Mouse (Mus musculus): ENCODE measurements around the gene Prkaa1. TPM values are rescaled to one million over a fixed set of nuclear protein-coding genes. Genes with fewer than 3 reads are reported as not detected.
A peak's percentile ranks its signal among the peaks of the same experiment; 100 is the strongest.

Prkaa1 gene
- 22.9 and 25.9 TPM in 2 replicates for polyA plus RNA-seq (2015; fragmentation: Nextera tagmentation; extraction: Ambion mirVana)

GRCm38 (mm10) chr15:5143361-5144020 lies at the start of gene Prkaa1:
Prkaa1 (plus strand) TSS chr15:5143861.
- peak; percentile 96 for ATAC-seq
- Histone ChIP-seq H3K27me3 (replicated peaks) (no peaks in the 10 kb centered on the region), H3K4me2 (replicated peaks) (peak within 1 kb of the TSS; percentile 59), H3K36me3 (no peaks in the 10 kb centered on the region), H3K27ac (peak within 1 kb of the TSS; percentile 88), H3K4me3 (replicated peaks) (peak within 1 kb of the TSS; percentile 96), H3K4me1 (replicated peaks) (peaks cover 7% of the 10 kb centered on the region), H3K9ac (peak within 1 kb of the TSS; percentile 85), H3K9me3 (no peaks in the 10 kb centered on the region)
- under 1% methylated on average over 74 of the region's 80 CpGs for WGBS

- Histone ChIP-seq H3K9me3 (no peaks in the 10 kb centered on the region), H3K4me1 (replicated peaks) (no peaks in the 10 kb centered on the region), H3K4me3 (replicated peaks) (no peak overlapping the region), H3K9ac (no peak overlapping the region), H3K27me3 (replicated peaks) (no peaks in the 10 kb centered on the region), H3K36me3 (no peaks in the 10 kb centered on the region), H3K27ac (no peak overlapping the region), H3K4me2 (replicated peaks) (no peak overlapping the region)
- ATAC-seq, result no peak
- WGBS, result 66% methylated on average over 11 of the region's 11 CpGs
Measured at GRCm38 (mm10) chr15:5095534-5096301, 47.9 kb upstream of the Prkaa1 start.

- Histone ChIP-seq H3K4me1 (replicated peaks) (no peaks in the 10 kb centered on the region), H3K4me3 (replicated peaks) (no peak overlapping the region), H3K27me3 (replicated peaks) (no peaks in the 10 kb centered on the region), H3K9me3 (no peaks in the 10 kb centered on the region), H3K27ac (no peak overlapping the region), H3K36me3 (no peaks in the 10 kb centered on the region), H3K9ac (no peak overlapping the region), H3K4me2 (replicated peaks) (no peak overlapping the region)
- WGBS, result 89% methylated on average over 1 of the region's 1 CpGs
- no peak for ATAC-seq
Measured at GRCm38 (mm10) chr15:5097376-5097775, 46.3 kb upstream of the Prkaa1 start.

- WGBS, result 93% methylated on average over 4 of the region's 4 CpGs
- no peak for ATAC-seq
Measured at GRCm38 (mm10) chr15:5102312-5102711, 41.3 kb upstream of the Prkaa1 start.

GRCm38 (mm10) chr15:5105891-5106290 lies 37.8 kb upstream of the Prkaa1 start:
- 82% methylated on average over 6 of the region's 6 CpGs for WGBS
- Histone ChIP-seq H3K27ac (no peak overlapping the region), H3K27me3 (replicated peaks) (no peaks in the 10 kb centered on the region), H3K4me1 (replicated peaks) (no peaks in the 10 kb centered on the region), H3K9ac (no peak overlapping the region), H3K4me2 (replicated peaks) (no peak overlapping the region), H3K4me3 (replicated peaks) (no peak overlapping the region), H3K9me3 (no peaks in the 10 kb centered on the region), H3K36me3 (no peaks in the 10 kb centered on the region)
- ATAC-seq, result no peak

More at GRCm38 (mm10) chr15:5102312-5102711, 41.3 kb upstream of the Prkaa1 start:
- no peak overlapping the region for H3K4me2 ChIP-seq (replicated peaks)
- H3K4me1 ChIP-seq (replicated peaks), result no peaks in the 10 kb centered on the region
- H3K4me3 ChIP-seq (replicated peaks), result no peak overlapping the region
- H3K9me3 ChIP-seq, result no peaks in the 10 kb centered on the region
- no peak overlapping the region for H3K9ac ChIP-seq
- no peak overlapping the region for H3K27ac ChIP-seq
- H3K27me3 ChIP-seq (replicated peaks), result no peaks in the 10 kb centered on the region
- H3K36me3 ChIP-seq, result no peaks in the 10 kb centered on the region

GRCm38 (mm10) chr15:5106293-5106692 lies 37.4 kb upstream of the Prkaa1 start:
- no peak for ATAC-seq
- Histone ChIP-seq H3K4me3 (replicated peaks) (no peak overlapping the region), H3K27ac (no peak overlapping the region), H3K9ac (no peak overlapping the region), H3K4me2 (replicated peaks) (no peak overlapping the region), H3K9me3 (no peaks in the 10 kb centered on the region), H3K27me3 (replicated peaks) (no peaks in the 10 kb centered on the region), H3K4me1 (replicated peaks) (no peaks in the 10 kb centered on the region), H3K36me3 (no peaks in the 10 kb centered on the region)
- WGBS, result 58% methylated on average over 2 of the region's 2 CpGs

GRCm38 (mm10) chr15:5107686-5108654 lies 35.7 kb upstream of the Prkaa1 start, which contains the start of gene Card6:
Card6 (minus strand) TSS chr15:5108539.
- ATAC-seq, result no peak
- WGBS, result 43% methylated on average over 21 of the region's 21 CpGs
- Histone ChIP-seq H3K9ac (no peak within 1 kb of the TSS; the same call in 1 of the 2 replicates), H3K4me2 (replicated peaks) (peak within 1 kb of the TSS; percentile 44), H3K27me3 (replicated peaks) (no peaks in the 10 kb centered on the region), H3K4me3 (replicated peaks) (peak within 1 kb of the TSS; percentile 25), H3K36me3 (no peaks in the 10 kb centered on the region), H3K9me3 (no peaks in the 10 kb centered on the region), H3K27ac (0 out of 2 replicates have a peak within 1 kb of the TSS, but pooled peaks have one; percentile 7), H3K4me1 (replicated peaks) (no peaks in the 10 kb centered on the region)

- Histone ChIP-seq H3K4me3 (replicated peaks) (no peak overlapping the region), H3K36me3 (no peaks in the 10 kb centered on the region), H3K27ac (no peak overlapping the region), H3K9ac (no peak overlapping the region), H3K9me3 (no peaks in the 10 kb centered on the region), H3K4me2 (replicated peaks) (peak overlapping the region; percentile 44; the same call in 1 of the 2 replicates), H3K4me1 (replicated peaks) (no peaks in the 10 kb centered on the region), H3K27me3 (replicated peaks) (no peaks in the 10 kb centered on the region)
- no peak for ATAC-seq
- WGBS, result 79% methylated on average over 3 of the region's 3 CpGs
Measured at GRCm38 (mm10) chr15:5108655-5109040, 35.0 kb upstream of the Prkaa1 start.

GRCm38 (mm10) chr15:5112651-5113050 lies 31.0 kb upstream of the Prkaa1 start:
- ATAC-seq, result no peak
- Histone ChIP-seq H3K4me3 (replicated peaks) (no peak overlapping the region), H3K27ac (no peak overlapping the region), H3K9me3 (no peaks in the 10 kb centered on the region), H3K27me3 (replicated peaks) (no peaks in the 10 kb centered on the region), H3K36me3 (no peaks in the 10 kb centered on the region; the same call in 1 of the 2 replicates), H3K4me2 (replicated peaks) (no peak overlapping the region), H3K9ac (no peak overlapping the region), H3K4me1 (replicated peaks) (peaks cover 2% of the 10 kb centered on the region; the same call in 1 of the 2 replicates)
- WGBS, result 83% methylated on average over 3 of the region's 3 CpGs

- no peaks in the 10 kb centered on the region for H3K27me3 ChIP-seq (replicated peaks)
- peak overlapping the region; percentile 56; the same call in 1 of the 2 replicates for H3K9ac ChIP-seq
- H3K4me2 ChIP-seq (replicated peaks), result peak overlapping the region; percentile 61
- peaks cover 7% of the 10 kb centered on the region; the same call in 1 of the 2 replicates for H3K4me1 ChIP-seq (replicated peaks)
- no peaks in the 10 kb centered on the region for H3K9me3 ChIP-seq
- peak overlapping the region; percentile 80 for H3K4me3 ChIP-seq (replicated peaks)
- no peak for ATAC-seq
- peak overlapping the region; percentile 94; the same call in 1 of the 2 replicates for H3K27ac ChIP-seq
- 58% methylated on average over 8 of the region's 8 CpGs for WGBS
- peaks cover 16% of the 10 kb centered on the region for H3K36me3 ChIP-seq
Measured at GRCm38 (mm10) chr15:5115173-5115572, 28.5 kb upstream of the Prkaa1 start.

- H3K27me3 ChIP-seq (replicated peaks), result no peaks in the 10 kb centered on the region
- peak within 1 kb of the TSS; percentile 89 for H3K9ac ChIP-seq
- peak within 1 kb of the TSS; percentile 80 for H3K4me3 ChIP-seq (replicated peaks)
- H3K4me2 ChIP-seq (replicated peaks), result peak within 1 kb of the TSS; percentile 64
- H3K27ac ChIP-seq, result peak within 1 kb of the TSS; percentile 94
- peaks cover 22% of the 10 kb centered on the region for H3K36me3 ChIP-seq
- ATAC-seq, result peak; percentile 98
- no peaks in the 10 kb centered on the region for H3K9me3 ChIP-seq
- WGBS, result under 1% methylated on average over 55 of the region's 55 CpGs
- peaks cover 7% of the 10 kb centered on the region; the same call in 1 of the 2 replicates for H3K4me1 ChIP-seq (replicated peaks)
Measured at GRCm38 (mm10) chr15:5116270-5117030, 27.2 kb upstream of the Prkaa1 start, which contains the start of gene Rpl37. Rpl37 (plus strand) TSS chr15:5116645.

Measured in intestine, embryonic 15.5 days (tissue).